Mouse (Mus musculus) spleen, postnatal 36 days (tissue): ENCODE results near the gene Calml4.
"Not testable (repeated sequence)": the region's sequence is repeated elsewhere in the genome, so short reads cannot be mapped to it uniquely, and the experiment has no call there.

ENCODE experiments used
- DNase-seq, 2 experiments: peaks; one replicate each; pipeline ENCODE4 v3.0.0; 2022; ENCODE audit warnings: low spot score in 2 of 2, mixed read lengths in 1 of 2

Gene Calml4

GRCm38 (mm10) chr9:62835705-62836446, 22.0 kb upstream of the Calml4 start:
- no peak for DNase-seq

GRCm38 (mm10) chr9:62837611-62838010, 20.3 kb upstream of the Calml4 start:
- DNase-seq, result no peak

- no peak for DNase-seq
Observed at GRCm38 (mm10) chr9:62838146-62838505, 19.8 kb upstream of the Calml4 start.

- peak; percentile 68 to 71 for DNase-seq
Observed at GRCm38 (mm10) chr9:62838506-62839171, 19.2 kb upstream of the Calml4 start, which contains the start of gene Cln6. Gene Cln6, plus strand, starts transcription at chr9:62838785.

- DNase-seq, result no peak
Observed at GRCm38 (mm10) chr9:62839172-62839770, 18.6 kb upstream of the Calml4 start.

GRCm38 (mm10) chr9:62843356-62844024, 14.4 kb upstream of the Calml4 start:
- DNase-seq, result no peak

GRCm38 (mm10) chr9:62844461-62844860, 13.4 kb upstream of the Calml4 start:
- no peak for DNase-seq

- DNase-seq, result peak; percentile 67 to 74
Observed at GRCm38 (mm10) chr9:62847694-62848093, 10.2 kb upstream of the Calml4 start.

GRCm38 (mm10) chr9:62848641-62849040, 9.2 kb upstream of the Calml4 start:
- no peak for DNase-seq

- DNase-seq, result no peak
Observed at GRCm38 (mm10) chr9:62851571-62851970, 6.3 kb upstream of the Calml4 start.

GRCm38 (mm10) chr9:62854483-62854882, 3.4 kb upstream of the Calml4 start:
- DNase-seq, result no peak

- DNase-seq, result no peak
Observed at GRCm38 (mm10) chr9:62857216-62857615, 664 bp upstream of the Calml4 start.

- DNase-seq, result no peak
Observed at GRCm38 (mm10) chr9:62858266-62859019, 563 bp downstream of the Calml4 start.

- not testable (repeated sequence) for DNase-seq
Observed at GRCm38 (mm10) chr9:62860102-62860501, 2.2 kb downstream of the Calml4 start.

GRCm38 (mm10) chr9:62860866-62861265, 3.0 kb downstream of the Calml4 start:
- DNase-seq, result no peak

- DNase-seq, result not testable (repeated sequence)
Observed at GRCm38 (mm10) chr9:62869236-62869635, 11.4 kb downstream of the Calml4 start.

GRCm38 (mm10) chr9:62870728-62871127, 12.8 kb downstream of the Calml4 start:
- no peak for DNase-seq

- no peak for DNase-seq
Observed at GRCm38 (mm10) chr9:62876966-62877616, 19.2 kb downstream of the Calml4 start.

- DNase-seq, result no peak
Observed at GRCm38 (mm10) chr9:62877825-62878224, 19.9 kb downstream of the Calml4 start.

- DNase-seq, result no peak
Observed at GRCm38 (mm10) chr9:62881871-62882270, 24.0 kb downstream of the Calml4 start.

- peak in 1 of 2 experiments; percentile 20 for DNase-seq
Observed at GRCm38 (mm10) chr9:62894486-62894885, 36.6 kb downstream of the Calml4 start.
